Mouse (Mus musculus) forebrain, embryonic 15.5 days (tissue): ENCODE results near the gene Camk2g. TPM values are rescaled to one million over a fixed set of nuclear protein-coding genes. Genes with fewer than 3 reads are reported as not detected.

Experiments used
- ATAC-seq: fragments of 200-750 bp; cut with Nextera tagmentation; replicated peaks from 2 replicates; pipeline ENCODE4 v1.8.0; 2017; ENCODE audit warnings: mild to moderate bottlenecking, moderate TSS enrichment, moderate library complexity
- H3K27ac ChIP-seq: fragments of 300-500 bp; sonication (generic); replicated peaks from 2 replicates; pipeline ENCODE4 v1.5.1; 2015; ENCODE audit warnings: mild to moderate bottlenecking, inconsistent platforms
- H3K27me3 ChIP-seq: fragments of 300-500 bp; sonication (generic); 2 replicates; pipeline ENCODE4 v1.6.1; 2015; ENCODE audit warnings: inconsistent platforms
- H3K36me3 ChIP-seq: fragments of 300-500 bp; sonication (generic); 2 replicates; pipeline ENCODE4 v1.6.1; 2015; ENCODE audit warnings: mild to moderate bottlenecking, inconsistent platforms
- H3K4me1 ChIP-seq: fragments of 300-500 bp; sonication (generic); 2 replicates; pipeline ENCODE4 v1.6.1; 2015; ENCODE audit warnings: inconsistent platforms
- H3K4me2 ChIP-seq: fragments of 300-500 bp; sonication (generic); replicated peaks from 2 replicates; pipeline ENCODE4 v1.6.1; 2015; ENCODE audit warnings: mild to moderate bottlenecking, inconsistent platforms
- H3K4me3 ChIP-seq: fragments of 300-500 bp; sonication (generic); 2 replicates; pipeline ENCODE4 v1.5.1; 2015; ENCODE audit warnings: mild to moderate bottlenecking, inconsistent platforms
- H3K9ac ChIP-seq: fragments of 300-500 bp; sonication (generic); replicated peaks from 2 replicates; pipeline ENCODE4 v1.6.1; 2015; ENCODE audit warnings: mild to moderate bottlenecking, inconsistent platforms
- H3K9me3 ChIP-seq: fragments of 300-500 bp; sonication (generic); 2 replicates; pipeline ENCODE4 v1.6.1; 2016; ENCODE audit warnings: inconsistent platforms
- WGBS: fragments of 180-500 bp; shearing (Covaris S2); methylation state at CpG from one replicate; pipeline ENCODE4 v1.1.7; 2015; ENCODE audit warnings: mixed read lengths; 5-methylcytosine and 5-hydroxymethylcytosine counted together
- polyA plus RNA-seq: library from polyadenylated mRNA; unstranded; fragments of >200 nt; fragmentation: Nextera tagmentation; extraction: Ambion mirVana; gene quantifications from 2 replicates; pipeline ENCODE4 v1.2.1, GENCODE M21; 2015

Camk2g gene
- polyA plus RNA-seq, 1 experiment from 2014 or later: 95.6 TPM

DNA sequence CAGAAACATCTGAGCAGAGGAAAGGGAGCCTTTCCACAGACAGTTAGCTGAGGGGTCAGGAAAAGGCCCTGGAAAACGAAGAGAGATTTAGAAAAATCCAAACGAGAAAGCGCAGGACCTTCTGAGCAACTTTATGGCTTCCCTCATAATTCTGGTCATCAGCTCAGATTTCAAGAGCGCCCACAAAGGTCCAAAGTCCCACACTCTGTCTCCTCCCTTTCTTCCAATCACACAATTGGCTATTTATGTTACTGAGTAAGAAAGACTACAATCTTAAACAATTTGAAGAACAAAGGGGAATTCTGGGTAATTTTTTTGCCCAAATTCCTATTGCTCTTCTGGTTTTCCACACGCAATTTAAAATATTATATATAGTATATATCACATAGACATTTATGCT lies 43.4 kb downstream of the Camk2g start:
- Histone ChIP-seq H3K36me3 (peaks cover 9% of the 10 kb centered on the region), H3K4me2 (no peak overlapping the region), H3K9ac (no peak overlapping the region), H3K4me3 (no peak overlapping the region), H3K9me3 (no peaks in the 10 kb centered on the region), H3K4me1 (no peaks in the 10 kb centered on the region), H3K27me3 (no peaks in the 10 kb centered on the region), H3K27ac (no peak overlapping the region)
- 92% methylated on average over 5 of the region's 5 CpGs for whole genome bisulfite sequencing
- no peak for ATAC-seq

DNA sequence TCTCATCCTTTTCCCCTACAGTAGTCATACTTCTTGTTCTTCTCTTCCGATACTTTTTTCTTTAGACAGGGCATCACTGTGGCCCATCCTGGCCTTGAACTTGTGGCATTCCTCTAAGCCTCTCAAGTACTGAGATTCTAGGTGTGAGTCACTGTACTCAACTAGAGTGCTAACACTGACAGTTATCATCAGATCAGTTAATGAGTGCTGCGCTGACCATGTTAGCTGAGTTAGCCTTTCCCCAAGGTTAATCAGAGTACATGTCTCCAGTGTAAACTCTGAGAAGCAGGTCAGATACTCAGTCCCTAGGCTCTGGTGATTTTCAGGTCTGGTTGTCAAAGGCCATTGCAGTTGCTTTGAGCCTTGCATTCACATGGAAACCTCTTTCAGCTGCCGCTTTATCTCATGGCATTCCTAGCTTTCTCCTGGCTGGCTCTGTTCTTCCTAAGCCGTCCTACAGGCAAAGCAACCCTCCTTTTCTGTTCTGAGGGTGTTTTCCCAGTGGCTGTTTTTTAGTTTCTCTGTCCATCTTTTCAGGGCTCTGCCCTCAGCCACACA lies 44.3 kb downstream of the Camk2g start:
- Histone ChIP-seq H3K36me3 (0 out of 2 replicates have a peak, but pooled peaks cover 2% of the 10 kb centered on the region), H3K27ac (no peak overlapping the region), H3K9ac (no peak overlapping the region), H3K27me3 (no peaks in the 10 kb centered on the region), H3K4me3 (no peak overlapping the region), H3K4me2 (no peak overlapping the region), H3K9me3 (no peaks in the 10 kb centered on the region), H3K4me1 (no peaks in the 10 kb centered on the region)
- no peak for ATAC-seq
- 85% methylated on average over 4 of the region's 4 CpGs for WGBS

- 70% methylated on average over 4 of the region's 4 CpGs for WGBS
- Histone ChIP-seq H3K4me1 (no peaks in the 10 kb centered on the region), H3K4me3 (no peak overlapping the region), H3K9ac (no peak overlapping the region), H3K27me3 (no peaks in the 10 kb centered on the region), H3K9me3 (no peaks in the 10 kb centered on the region), H3K27ac (no peak overlapping the region), H3K36me3 (peaks cover 8% of the 10 kb centered on the region; the same call in 1 of the 2 replicates), H3K4me2 (no peak overlapping the region)
- ATAC-seq: no peak
These were observed 45.5 kb downstream of the Camk2g start for GRCm38 (mm10) chr14:20748388-20748787.

DNA sequence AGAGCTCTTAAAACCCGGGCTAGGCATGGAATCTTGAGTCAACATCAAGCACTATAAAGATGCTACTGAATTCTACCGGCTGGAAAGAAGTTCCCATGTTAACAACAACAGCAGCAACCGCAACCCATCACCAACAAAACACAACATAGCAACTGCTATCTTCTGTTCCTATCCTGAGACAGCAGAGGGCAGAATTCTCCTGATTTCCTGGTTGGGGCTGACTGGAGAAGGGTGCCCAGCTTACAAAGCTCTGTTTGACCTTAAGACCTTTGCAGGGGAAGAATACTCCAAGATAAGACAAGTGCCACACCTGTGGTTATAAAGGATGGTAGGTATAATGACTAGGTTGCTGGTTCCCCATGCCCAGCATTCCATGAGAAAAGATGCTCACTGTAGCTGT lies 47.0 kb downstream of the Camk2g start:
- Histone ChIP-seq H3K27ac (no peak overlapping the region), H3K9ac (no peak overlapping the region), H3K4me1 (no peaks in the 10 kb centered on the region), H3K27me3 (no peaks in the 10 kb centered on the region), H3K4me2 (no peak overlapping the region), H3K4me3 (no peak overlapping the region), H3K36me3 (peaks cover 12% of the 10 kb centered on the region; the same call in 1 of the 2 replicates), H3K9me3 (no peaks in the 10 kb centered on the region)
- ATAC-seq: no peak
- WGBS: 90% methylated on average over 3 of the region's 3 CpGs

- H3K4me1 ChIP-seq: no peaks in the 10 kb centered on the region
- WGBS: 99% methylated on average over 3 of the region's 3 CpGs
- H3K27ac ChIP-seq: no peak overlapping the region
- H3K9me3 ChIP-seq: no peaks in the 10 kb centered on the region
- no peak overlapping the region for H3K4me3 ChIP-seq
- no peak overlapping the region for H3K4me2 ChIP-seq
- H3K27me3 ChIP-seq: no peaks in the 10 kb centered on the region
- peaks cover 20% of the 10 kb centered on the region for H3K36me3 ChIP-seq
- no peak for ATAC-seq
- no peak overlapping the region for H3K9ac ChIP-seq
These were observed 50.3 kb downstream of the Camk2g start for GRCm38 (mm10) chr14:20743614-20744013.

GRCm38 (mm10) chr14:20741301-20741700 lies 52.6 kb downstream of the Camk2g start:
- H3K4me1 ChIP-seq: no peaks in the 10 kb centered on the region
- 90% methylated on average over 9 of the region's 9 CpGs for WGBS
- H3K27ac ChIP-seq: no peak overlapping the region
- ATAC-seq: no peak
- no peak overlapping the region for H3K9ac ChIP-seq
- H3K27me3 ChIP-seq: no peaks in the 10 kb centered on the region
- no peaks in the 10 kb centered on the region for H3K9me3 ChIP-seq
- no peak overlapping the region for H3K4me3 ChIP-seq
- no peak overlapping the region for H3K4me2 ChIP-seq
- H3K36me3 ChIP-seq: peaks cover 25% of the 10 kb centered on the region

DNA sequence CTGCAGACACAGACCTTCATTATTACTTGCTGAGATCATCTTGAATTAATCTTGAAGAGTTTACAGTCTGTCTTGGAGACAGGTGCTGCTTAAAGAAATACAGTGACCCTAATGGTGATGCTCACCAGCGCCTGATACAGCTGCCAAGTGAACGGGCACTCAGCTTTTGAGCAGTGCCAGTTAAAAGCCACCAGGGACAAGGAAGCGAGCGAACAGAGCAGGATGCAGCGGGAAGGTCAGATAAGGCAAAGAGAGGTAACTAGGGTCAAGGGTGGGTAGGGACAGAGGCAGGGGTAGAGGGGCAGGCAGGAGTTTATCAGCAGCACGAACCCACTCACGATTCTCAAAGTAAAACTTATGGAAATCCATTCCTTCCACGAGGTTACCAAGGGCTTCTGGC lies 55.4 kb downstream of the Camk2g start:
- peaks cover 27% of the 10 kb centered on the region for H3K36me3 ChIP-seq
- H3K9me3 ChIP-seq: no peaks in the 10 kb centered on the region
- H3K27me3 ChIP-seq: no peaks in the 10 kb centered on the region
- no peak for ATAC-seq
- no peak overlapping the region for H3K4me2 ChIP-seq
- WGBS: 91% methylated on average over 8 of the region's 8 CpGs
- peaks cover 9% of the 10 kb centered on the region for H3K4me1 ChIP-seq
- no peak overlapping the region for H3K4me3 ChIP-seq
- no peak overlapping the region for H3K9ac ChIP-seq
- no peak overlapping the region for H3K27ac ChIP-seq

DNA sequence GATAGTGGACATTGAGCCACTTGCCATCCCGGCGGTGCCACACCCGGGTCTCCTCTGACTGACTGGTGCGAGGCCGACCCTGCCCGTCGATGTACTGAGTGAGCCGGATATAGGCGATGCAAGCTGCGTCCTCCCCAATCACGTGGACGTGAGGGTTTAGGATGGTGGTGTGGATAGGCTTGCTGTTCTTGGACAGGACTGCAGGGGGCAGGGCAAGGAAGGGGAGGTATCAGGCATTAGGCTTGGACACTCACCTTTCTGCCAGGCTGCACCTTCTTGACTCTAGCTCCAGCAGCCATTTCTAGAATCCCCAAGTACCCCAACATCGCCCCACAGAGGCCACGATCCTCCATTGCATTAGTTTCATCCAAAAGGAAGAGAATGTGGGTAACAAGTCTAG lies 56.6 kb downstream of the Camk2g start:
- Histone ChIP-seq H3K4me1 (peaks cover 15% of the 10 kb centered on the region), H3K4me3 (no peak overlapping the region), H3K9me3 (no peaks in the 10 kb centered on the region), H3K27me3 (no peaks in the 10 kb centered on the region), H3K4me2 (no peak overlapping the region), H3K27ac (no peak overlapping the region), H3K9ac (no peak overlapping the region), H3K36me3 (peaks cover 23% of the 10 kb centered on the region)
- WGBS: 43% methylated on average over 14 of the region's 14 CpGs
- ATAC-seq: no peak

DNA sequence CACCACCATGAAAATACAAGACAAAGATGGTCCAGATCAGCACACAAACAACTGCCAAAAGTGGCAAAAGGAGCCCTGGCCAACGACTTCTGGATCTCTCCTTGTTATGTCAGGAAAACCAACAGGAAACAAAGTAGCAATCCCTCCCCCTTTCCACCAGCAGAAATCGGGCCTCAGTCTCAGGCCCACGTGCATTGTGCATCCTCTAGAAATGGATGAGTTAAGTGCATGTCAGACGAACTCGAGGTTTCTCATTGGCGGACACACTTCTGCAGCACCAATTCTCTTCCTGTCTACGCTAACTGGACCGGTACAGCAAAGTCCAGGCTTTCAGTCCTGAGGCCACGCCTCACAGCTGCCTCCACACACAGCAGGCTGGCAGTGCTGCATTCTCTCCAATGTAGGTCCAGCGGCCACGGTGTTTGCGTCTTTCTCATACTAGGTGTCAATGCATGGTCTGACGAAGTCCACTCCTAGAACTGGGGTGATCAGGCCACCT lies 57.9 kb downstream of the Camk2g start:
- H3K36me3 ChIP-seq: peaks cover 23% of the 10 kb centered on the region
- no peak overlapping the region for H3K9ac ChIP-seq
- H3K4me3 ChIP-seq: no peak overlapping the region
- H3K27me3 ChIP-seq: no peaks in the 10 kb centered on the region
- 90% methylated on average over 13 of the region's 13 CpGs for WGBS
- H3K9me3 ChIP-seq: no peaks in the 10 kb centered on the region
- H3K4me1 ChIP-seq: peaks cover 15% of the 10 kb centered on the region
- no peak overlapping the region for H3K27ac ChIP-seq
- H3K4me2 ChIP-seq: no peak overlapping the region
- no peak for ATAC-seq

DNA sequence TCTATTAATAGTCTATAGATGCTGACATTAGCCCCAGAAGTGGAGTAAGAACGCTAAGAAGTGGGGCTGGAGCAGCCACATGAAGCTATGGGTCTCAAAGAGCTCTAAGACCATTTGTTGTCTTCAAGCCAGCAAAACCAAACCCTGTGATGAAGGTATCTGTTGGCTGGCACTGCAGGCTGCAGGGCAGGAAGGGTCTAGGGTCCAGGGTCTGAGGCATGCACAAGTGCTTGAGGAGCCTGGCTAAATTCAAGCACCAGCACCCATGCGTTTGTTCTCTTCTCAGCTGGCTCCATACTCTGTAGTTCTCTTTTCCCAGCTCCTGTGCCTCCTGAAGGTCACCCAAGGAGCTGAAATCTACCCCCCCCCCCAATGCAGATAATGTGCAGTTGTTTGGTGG lies 58.8 kb downstream of the Camk2g start:
- peaks cover 25% of the 10 kb centered on the region for H3K36me3 ChIP-seq
- 66% methylated on average over 2 of the region's 2 CpGs for WGBS
- H3K9me3 ChIP-seq: no peaks in the 10 kb centered on the region
- peaks cover 15% of the 10 kb centered on the region for H3K4me1 ChIP-seq
- no peak overlapping the region for H3K9ac ChIP-seq
- H3K4me3 ChIP-seq: no peak overlapping the region
- no peak overlapping the region for H3K4me2 ChIP-seq
- no peaks in the 10 kb centered on the region for H3K27me3 ChIP-seq
- H3K27ac ChIP-seq: peak overlapping the region; percentile 80; the same call in 1 of the 2 replicates
- ATAC-seq: no peak

DNA sequence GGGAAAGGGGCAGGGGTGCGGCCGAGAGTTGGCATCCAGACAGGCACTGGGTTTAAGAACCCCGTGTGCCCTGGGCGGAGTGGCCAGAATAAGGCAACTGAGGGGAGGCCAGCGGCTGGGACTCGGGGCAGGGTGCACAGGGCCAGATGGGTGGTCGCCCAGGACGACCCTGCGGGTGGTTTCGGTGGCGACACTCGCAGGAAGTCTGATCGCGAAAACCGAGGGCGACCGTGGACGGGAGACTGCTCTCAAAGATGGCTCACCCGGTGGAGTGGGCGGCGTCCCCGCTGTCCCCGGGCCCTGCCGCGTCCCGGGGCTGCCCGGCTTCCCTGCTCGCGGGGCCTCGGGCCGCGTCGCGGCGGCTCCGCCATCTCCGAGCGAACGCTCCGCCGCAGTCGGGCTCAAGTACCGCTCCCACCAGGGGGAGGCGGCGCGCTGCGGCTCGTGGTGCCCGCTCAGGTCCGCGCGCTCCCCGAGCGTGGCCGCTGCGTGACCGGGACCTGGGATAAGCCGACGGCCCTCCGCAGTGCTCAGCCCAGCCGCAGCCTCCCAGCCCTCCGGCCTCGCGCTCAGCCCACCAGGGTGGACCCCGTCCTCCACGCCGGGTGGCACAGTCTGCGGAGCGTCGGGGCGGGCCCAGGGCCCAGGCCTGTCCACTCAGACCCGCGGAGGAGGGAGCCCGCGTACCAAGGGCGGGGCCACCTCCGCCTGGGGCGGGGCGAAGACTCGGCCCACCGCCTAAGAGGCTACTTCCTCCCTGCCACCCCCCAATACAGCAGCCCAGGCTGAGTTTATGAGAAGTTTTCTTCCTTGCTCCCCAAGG lies 59.7 kb downstream of the Camk2g start, which contains the start of gene Ndst2:
Gene Ndst2 (minus strand): TSS at position 611 of the 823 bp plus-strand sequence.
- WGBS: under 1% methylated on average over 77 of the region's 81 CpGs
- Histone ChIP-seq H3K4me3 (peak within 1 kb of the TSS; percentile 75), H3K27me3 (no peaks in the 10 kb centered on the region), H3K27ac (peak within 1 kb of the TSS; percentile 80), H3K4me2 (peak within 1 kb of the TSS; percentile 78), H3K4me1 (peaks cover 15% of the 10 kb centered on the region), H3K36me3 (peaks cover 30% of the 10 kb centered on the region), H3K9me3 (no peaks in the 10 kb centered on the region), H3K9ac (peak within 1 kb of the TSS; percentile 90)
- ATAC-seq: peak; percentile 99
